Mouse (Mus musculus) 3T3-L1 (cell line): ENCODE data around the gene Mrpl34.
A peak's percentile ranks its signal among the peaks of the same experiment; 100 is the strongest.
"Not testable (repeated sequence)": the region's sequence is repeated elsewhere in the genome, so short reads cannot be mapped to it uniquely, and the experiment has no call there.

Experiments
- DNase-seq: peaks from one replicate; pipeline ENCODE4 v3.0.0-alpha.2; 2015; ENCODE audit warnings: low read depth, low spot score

Gene Mrpl34

GRCm38 (mm10) chr8:71464513-71465500, at the start of gene Mrpl34:
Gene Mrpl34, plus strand, starts transcription at chr8:71464959.
- peak; percentile 100 for DNase-seq

GRCm38 (mm10) chr8:71422121-71422520, 42.6 kb upstream of the Mrpl34 start:
- no peak for DNase-seq

GRCm38 (mm10) chr8:71432935-71433334, 31.8 kb upstream of the Mrpl34 start:
- not testable (repeated sequence) for DNase-seq

GRCm38 (mm10) chr8:71437041-71437440, 27.7 kb upstream of the Mrpl34 start:
- no peak for DNase-seq

GRCm38 (mm10) chr8:71441404-71441803, 23.4 kb upstream of the Mrpl34 start:
- DNase-seq, result peak; percentile 82

GRCm38 (mm10) chr8:71445096-71445495, 19.7 kb upstream of the Mrpl34 start:
- DNase-seq, result no peak

GRCm38 (mm10) chr8:71451337-71451736, 13.4 kb upstream of the Mrpl34 start:
- DNase-seq, result no peak

- no peak for DNase-seq
Observed at GRCm38 (mm10) chr8:71451777-71452176, 13.0 kb upstream of the Mrpl34 start.

GRCm38 (mm10) chr8:71452669-71453068, 12.1 kb upstream of the Mrpl34 start:
- DNase-seq, result no peak

- no peak for DNase-seq
Observed at GRCm38 (mm10) chr8:71454668-71455067, 10.1 kb upstream of the Mrpl34 start.

- DNase-seq, result no peak
Observed at GRCm38 (mm10) chr8:71456906-71457305, 7.9 kb upstream of the Mrpl34 start.

GRCm38 (mm10) chr8:71457659-71458270, 7.0 kb upstream of the Mrpl34 start:
- no peak for DNase-seq

- DNase-seq, result no peak
Observed at GRCm38 (mm10) chr8:71460716-71461115, 4.0 kb upstream of the Mrpl34 start.

- DNase-seq, result no peak
Observed at GRCm38 (mm10) chr8:71461152-71461840, 3.5 kb upstream of the Mrpl34 start.

- DNase-seq, result no peak
Observed at GRCm38 (mm10) chr8:71462191-71462590, 2.6 kb upstream of the Mrpl34 start.

GRCm38 (mm10) chr8:71462786-71463185, 2.0 kb upstream of the Mrpl34 start:
- DNase-seq, result peak; percentile 46

GRCm38 (mm10) chr8:71463188-71464033, 1.3 kb upstream of the Mrpl34 start, which contains the start of gene Abhd8:
Gene Abhd8, minus strand, starts transcription at chr8:71463655.
- DNase-seq, result peak; percentile 95

- no peak for DNase-seq
Observed at GRCm38 (mm10) chr8:71465733-71466132, 974 bp downstream of the Mrpl34 start.

- no peak for DNase-seq
Observed at GRCm38 (mm10) chr8:71466198-71466597, 1.4 kb downstream of the Mrpl34 start.

- no peak for DNase-seq
Observed at GRCm38 (mm10) chr8:71467201-71467600, 2.4 kb downstream of the Mrpl34 start.

- DNase-seq, result no peak
Observed at GRCm38 (mm10) chr8:71468001-71468400, 3.2 kb downstream of the Mrpl34 start.
